Mouse (Mus musculus) erythroblast, embryonic 14.5 days (primary cell): Measurements from ENCODE around the gene Slf2.

Experiments used
- GATA1 ChIP-seq: IDR thresholded peaks from 2 replicates; pipeline ENCODE4 v1.6.1; 2012; ENCODE audit warnings: low read length, inconsistent platforms, mixed read lengths
- TAL1 ChIP-seq: IDR thresholded peaks from 3 replicates; pipeline ENCODE4 v1.6.1; 2012; ENCODE audit warnings: low read length, inconsistent platforms, mixed read lengths

DNA sequence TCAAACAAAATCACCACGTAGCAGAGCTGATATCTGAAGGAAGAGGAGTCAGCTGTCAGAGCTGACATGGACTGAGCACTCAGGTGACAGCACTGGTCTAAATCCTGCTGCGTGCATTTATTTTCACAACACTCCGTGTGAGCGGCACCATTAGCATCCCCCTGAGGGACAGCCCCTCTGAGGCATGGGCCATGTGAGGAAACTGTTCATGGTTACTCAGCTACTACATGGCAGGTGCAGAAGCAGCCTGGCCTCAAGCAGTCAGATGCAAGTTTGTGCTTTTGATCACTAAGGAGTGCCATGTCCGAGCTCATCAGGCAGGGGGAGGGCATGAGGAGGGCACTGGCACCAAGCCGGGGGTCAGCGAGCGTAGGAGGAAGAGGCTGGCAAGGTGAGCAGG lies 68.7 kb downstream of the Slf2 start:
- TF ChIP-seq GATA1 (no peak), TAL1 (no peak)
